Mouse (Mus musculus): ENCODE results near the gene Fchsd2. TPM values are rescaled to one million over a fixed set of nuclear protein-coding genes. Genes with fewer than 3 reads are reported as not detected.
"Not testable (repeated sequence)": the region's sequence is repeated elsewhere in the genome, so short reads cannot be mapped to it uniquely, and the experiment has no call there.

Fchsd2 gene
- total and polyA plus RNA-seq, 3 experiments = 8.2 to 25.1 (median 15.3) TPM

DNA sequence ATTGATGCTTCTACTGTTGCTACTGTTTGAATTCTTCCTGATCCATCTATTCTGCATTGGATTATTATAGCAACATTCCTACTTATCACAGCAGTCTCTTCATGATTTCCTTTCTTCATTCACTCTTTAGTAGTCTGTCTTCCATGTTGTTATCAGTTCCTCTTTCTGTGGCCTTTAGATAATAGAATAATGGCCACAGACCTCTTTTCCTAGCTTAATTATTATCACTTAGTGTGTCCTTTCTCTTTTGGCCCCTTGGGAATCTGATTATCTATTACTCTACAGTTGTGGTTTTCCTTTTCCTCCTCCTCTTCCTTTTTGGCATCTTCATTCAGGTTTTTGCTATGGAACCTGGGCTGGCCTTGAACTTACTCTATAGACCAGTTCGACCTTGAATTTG, 21.7 kb downstream of the Fchsd2 start:
- DNase-seq = no peak

DNA sequence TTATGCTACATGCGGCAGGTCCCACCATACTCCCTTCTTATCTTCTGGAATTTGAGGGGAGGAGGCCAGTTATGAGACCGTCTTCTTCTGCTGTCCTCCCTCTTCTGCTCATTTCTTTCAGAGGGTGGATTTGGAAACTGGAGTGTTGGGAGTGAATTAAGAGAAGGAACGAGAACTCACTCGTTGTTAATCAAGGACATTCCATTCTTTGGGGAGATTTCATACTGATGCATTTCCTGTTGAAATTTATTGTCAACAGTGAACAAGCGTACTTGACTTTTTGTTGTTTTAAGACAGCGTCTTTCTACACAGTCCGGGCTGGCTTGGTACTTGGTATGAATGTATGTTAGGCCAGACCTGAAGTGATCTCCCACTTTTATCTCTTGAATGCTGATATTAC, 26.7 kb downstream of the Fchsd2 start:
- DNase-seq = no peak

DNA sequence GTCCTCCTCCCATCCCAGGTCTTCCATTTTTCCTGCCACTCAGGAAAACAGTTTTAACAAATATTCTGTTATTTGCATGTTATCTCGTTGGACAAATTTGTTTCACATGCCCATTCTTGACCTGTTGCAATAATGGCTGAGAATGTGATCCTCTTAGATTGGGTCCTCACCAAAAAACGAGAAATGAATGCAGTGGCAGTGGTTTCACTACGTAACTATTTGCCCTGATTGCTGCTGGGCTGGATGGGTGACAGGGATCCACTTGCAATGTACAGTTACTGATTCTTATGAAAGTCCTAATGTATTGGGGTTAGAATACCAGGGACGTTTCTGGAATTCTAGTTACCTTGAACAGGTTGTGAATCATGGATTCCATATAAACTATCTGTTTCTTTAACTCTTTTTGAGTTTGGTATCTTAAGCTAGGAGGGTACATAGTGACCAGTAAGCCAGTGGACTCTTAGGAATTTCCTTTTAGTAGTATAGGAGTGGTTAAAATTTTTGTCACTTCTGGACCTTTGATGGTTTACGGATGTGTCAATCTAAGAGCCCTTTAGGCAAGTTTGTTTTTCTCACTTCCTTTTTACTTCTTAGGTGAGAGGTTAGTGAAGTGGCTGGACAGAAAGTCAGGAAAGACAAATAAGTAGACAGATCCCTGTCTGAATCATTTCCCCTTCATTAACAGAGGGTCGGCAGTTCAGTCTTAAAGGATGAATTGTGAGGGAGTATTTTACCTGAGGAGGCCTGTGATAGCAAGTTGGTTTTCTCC, 31.1 kb downstream of the Fchsd2 start:
- no peak for DNase-seq

DNA sequence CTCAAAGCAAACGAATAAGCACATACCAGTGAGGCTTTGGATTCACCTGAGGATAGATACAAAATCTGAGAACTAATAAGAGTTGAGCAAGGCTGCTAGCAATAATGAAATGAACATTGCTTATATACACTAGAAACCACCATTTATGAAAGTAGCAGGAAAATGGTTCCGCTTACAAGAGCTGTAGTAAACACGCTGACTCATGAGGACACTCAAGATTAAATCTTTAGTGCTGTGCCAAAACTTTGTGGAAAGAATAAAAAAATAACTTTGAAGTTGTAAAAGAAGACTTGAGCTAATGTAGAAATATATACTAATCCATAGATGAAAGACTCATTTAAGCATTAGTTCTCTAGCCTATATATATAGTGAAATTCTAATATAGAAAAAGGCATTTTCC, 35.1 kb downstream of the Fchsd2 start:
- DNase-seq = no peak

DNA sequence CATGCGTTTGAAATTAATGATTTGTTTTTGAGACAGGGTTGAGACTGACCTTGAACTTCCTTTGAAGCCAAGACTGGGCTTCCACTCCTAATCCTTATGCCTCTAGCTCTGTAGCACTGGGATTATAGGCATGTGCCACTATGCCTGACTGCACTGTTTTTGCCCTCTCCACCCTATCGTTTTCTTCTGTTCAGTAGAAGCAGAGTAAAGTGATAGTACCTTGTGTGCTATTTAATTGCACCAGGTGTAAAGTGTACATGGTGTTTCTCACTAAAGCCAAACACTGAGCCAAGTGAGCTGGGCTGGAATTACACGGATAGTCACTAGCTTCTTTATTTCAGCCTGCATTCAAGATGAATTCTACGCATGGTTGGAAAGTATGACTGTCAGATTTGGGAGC, 35.9 kb downstream of the Fchsd2 start:
- no peak for DNase-seq

DNA sequence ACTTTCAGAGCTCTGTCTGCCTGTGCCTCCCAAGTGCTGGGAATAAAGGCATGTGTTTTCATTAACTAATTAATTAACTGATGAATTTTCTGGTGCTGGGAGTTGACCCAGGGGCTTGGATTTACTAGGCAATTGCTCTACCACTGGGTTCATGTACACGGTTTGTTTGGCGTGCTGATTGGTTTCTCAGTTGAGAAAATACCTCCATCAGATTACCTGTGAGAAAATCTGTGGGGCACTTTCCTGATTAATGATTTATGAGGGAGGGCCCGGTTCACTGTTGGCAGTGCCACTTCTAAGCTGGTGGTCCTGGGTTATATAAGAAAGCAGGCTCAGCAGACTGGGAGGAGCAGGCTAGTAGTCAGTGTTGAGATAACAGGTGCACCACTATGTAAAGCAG, 38.0 kb downstream of the Fchsd2 start:
- no peak for DNase-seq

DNA sequence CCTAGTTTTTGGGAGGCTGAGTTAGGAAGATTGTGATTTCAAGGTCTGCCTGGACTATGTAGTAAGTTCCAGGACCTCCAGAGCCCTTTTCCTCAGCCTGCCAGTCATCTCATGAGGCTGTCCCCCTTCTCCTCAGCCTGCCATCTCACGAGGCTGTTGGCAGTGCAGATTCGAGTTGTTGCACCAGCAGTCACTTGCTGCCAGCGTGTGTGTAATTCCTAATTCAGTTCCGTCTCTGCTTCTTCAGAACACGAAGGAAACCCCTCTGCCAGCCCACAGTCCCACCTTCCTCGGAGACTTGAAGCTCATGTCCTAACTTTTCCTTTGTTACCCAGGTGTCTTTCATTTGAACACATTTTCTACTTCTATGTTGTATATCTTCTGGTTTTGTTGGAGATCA, 38.6 kb downstream of the Fchsd2 start:
- no peak for DNase-seq

DNA sequence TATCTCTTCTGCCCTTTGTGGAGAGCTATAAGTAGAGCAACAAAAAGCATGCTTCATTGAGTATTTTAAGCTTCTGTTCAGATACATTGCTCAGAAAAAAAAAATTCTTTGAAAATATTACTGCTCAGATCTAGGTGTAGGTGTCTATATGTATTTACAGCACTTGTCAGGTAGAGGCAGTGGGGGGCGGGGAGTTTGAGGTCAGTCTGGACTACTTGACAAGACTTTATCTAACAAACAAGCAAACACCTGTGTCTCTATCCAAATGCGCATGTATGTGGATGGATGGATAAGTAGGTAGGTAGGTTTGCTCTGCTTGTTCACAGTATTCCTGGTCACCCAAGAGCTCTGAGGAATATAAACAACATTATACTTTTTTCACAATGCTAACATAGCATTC, 40.9 kb downstream of the Fchsd2 start:
- DNase-seq = no peak

DNA sequence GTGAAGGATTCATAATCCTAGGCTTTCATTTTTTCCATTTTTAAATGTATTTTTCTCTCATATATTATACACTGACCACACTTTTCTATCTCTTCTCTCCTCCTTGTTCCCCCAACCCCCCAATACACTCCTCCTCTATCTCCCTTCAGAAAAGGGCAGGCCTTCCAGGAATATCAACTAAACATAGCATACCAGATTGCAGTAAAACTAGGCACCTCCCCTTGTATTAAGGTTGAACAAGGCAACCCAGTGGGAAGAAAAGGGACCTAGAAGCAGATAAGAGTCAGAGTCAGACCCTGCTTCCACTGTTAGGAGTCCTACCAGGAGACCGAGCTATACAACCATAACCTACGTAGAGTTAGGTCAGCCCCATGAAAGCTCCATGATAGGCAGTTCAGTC, 41.5 kb downstream of the Fchsd2 start:
- DNase-seq = no peak

DNA sequence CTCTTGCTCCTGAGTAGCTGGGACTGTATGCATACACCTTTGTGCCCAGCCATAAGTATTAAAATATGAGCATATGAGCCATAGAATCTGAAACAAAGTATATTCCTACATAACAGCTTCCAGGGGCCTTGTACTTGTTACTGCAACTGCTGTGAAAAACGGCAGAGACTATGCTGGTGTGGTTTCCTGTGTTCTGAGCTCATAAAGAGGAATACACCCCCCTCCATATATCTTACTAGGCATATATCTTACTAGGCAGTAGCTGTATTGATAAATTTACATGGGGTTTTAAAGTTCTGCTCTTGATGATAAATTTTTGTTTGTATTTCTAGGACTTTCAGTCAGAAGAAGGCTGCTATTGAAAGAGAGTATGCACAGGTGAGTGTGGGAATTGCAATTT, 46.2 kb downstream of the Fchsd2 start:
- no peak for DNase-seq

DNA sequence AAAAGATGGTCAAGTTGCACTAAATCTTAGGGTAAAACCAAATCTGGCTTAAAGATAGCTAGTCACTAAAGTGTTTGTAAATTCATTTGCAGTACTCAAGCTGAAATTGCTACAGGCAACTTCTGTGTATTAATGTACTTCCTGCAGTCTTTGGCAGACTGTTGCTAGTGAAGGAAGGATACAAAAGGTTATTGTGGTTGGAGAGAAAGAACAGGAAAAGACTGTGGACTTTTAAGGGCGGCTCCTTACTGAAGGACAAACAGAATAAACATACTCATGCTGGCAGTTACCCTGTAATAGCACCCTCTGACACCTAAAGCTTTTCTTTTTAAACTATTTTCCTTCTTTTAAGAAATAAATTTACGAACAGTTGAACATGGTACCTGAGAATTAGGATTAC, 50.2 kb downstream of the Fchsd2 start:
- no peak for DNase-seq

DNA sequence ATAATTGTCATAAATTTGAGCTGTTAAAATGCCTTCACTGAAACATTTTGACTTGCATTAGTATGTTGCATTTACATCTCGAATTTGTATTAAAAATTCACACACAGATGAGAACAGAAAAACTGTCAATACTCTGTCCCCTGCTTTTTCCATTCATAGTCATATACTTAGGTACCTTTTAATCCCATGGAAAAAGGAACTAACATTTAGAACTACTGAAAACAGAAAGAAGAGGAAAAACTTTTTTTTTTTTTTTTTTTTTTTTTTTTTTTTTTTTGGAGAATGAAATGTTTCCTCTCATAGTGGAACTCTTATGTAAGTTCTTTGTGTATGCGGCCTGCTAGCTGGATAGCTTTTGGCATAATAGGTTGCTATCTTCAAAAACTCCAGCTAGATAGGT, 51.6 kb downstream of the Fchsd2 start:
- DNase-seq = no peak

DNA sequence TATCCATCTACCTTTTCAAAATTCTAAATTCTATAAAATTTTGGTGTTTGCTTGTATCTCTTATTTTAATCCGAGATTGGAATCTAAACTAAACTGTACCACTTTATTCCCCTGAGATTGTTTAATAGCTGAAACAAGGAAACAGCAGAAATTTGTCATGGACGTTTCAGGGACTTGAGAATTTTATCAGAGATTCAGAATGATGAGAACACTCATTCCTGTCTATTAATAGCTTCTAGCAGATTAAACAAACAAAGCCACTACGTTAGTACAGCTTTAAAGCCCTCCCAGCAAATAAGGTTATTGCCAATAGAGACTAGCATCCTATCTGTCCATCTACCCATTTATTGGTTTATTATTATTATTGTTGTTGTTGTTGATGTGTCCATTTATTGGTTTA, 56.4 kb downstream of the Fchsd2 start:
- no peak for DNase-seq

DNA sequence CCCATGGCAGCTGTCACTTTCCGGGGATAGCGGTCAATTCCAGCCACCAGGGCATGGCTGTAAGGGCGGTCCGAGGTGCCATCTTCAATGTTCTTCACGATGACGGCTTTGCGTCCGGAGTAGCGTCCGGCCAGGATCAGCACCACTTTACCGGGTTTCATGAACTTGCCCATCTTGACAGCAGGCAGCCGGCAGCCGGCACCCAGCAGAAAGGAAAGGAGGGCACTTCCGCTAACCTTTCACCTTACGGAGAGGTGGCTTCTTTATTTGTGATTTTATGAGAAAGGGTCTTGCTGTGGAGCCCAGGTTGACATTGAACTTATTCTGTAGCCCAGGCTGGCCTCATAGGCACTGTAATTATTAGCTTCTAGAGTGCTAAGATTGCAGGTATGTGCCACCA, 62.2 kb downstream of the Fchsd2 start:
- not testable (repeated sequence) for DNase-seq

DNA sequence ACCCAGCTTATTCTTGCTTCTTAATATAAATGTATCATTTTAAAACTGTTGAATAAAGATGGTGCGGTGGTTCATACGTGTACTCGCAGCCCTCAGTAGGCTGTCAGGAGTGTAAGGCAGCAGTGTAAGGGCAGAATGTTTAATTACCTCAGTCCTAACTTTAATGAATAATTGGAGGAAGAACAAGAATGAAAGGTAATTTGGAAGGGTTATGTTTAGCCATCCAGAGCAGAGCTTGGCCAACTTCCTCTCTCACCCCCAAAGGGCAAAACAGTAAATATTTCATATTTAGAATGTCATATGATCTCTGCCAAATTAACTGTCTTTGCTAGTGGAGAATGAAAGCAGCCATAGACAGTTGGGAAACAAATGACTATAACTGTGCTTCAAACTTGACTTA, 62.6 kb downstream of the Fchsd2 start:
- no peak for DNase-seq

DNA sequence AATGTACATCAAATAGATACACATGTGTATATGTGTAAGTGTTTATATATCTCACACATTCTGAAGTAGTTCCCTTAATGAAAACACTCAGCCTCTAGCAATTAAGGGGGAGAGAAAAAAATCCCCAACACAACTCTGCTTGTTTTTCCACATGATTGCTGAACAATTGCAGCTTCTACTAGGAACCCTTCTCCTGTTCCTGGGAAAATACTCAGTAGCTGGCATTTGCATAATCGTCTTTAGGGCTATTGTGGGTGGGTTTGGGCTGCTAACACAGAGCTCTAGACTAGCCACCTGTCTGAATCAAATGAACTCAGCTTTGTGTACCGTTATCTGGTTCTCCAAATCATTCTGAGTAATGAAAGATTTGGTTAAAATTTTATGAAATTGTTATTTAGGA, 67.6 kb downstream of the Fchsd2 start:
- DNase-seq = no peak

DNA sequence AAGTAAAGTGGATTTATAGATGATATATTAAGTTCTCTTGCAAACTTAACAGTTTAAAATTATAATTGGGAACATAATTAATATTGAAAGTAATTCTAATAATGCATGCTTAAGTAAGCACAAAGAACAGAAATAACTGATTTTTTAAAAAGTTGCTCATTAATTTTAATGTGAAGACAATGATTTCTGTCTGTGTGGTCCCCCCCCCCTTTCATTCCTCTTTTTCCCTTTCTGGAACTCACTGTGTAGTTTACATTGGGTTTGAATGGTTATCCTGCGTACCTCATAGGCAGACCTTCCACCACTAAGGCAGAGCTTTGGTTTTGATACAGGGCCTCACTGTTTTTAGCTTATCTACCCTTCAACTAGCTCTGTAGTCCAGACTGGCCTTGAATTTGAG, 70.1 kb downstream of the Fchsd2 start:
- DNase-seq = no peak

DNA sequence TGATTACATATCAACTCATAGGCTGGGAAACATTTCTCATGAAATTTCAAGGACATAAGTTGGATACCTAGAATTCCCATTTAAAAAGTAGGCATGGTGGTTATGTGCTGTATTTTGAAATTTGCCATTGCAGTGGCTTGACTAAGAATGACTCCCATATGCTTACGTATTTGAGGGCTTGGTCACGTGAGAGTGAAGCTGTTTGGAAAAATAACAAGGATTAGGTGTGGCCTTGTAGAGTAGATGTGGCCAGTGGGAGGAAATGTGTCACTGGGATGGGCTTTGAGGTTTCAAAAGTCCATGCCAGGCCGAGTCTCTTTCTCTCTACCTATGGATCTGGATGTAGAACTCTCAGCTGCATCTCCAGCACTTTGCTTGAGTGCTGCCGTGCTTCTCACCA, 71.2 kb downstream of the Fchsd2 start:
- DNase-seq = no peak

DNA sequence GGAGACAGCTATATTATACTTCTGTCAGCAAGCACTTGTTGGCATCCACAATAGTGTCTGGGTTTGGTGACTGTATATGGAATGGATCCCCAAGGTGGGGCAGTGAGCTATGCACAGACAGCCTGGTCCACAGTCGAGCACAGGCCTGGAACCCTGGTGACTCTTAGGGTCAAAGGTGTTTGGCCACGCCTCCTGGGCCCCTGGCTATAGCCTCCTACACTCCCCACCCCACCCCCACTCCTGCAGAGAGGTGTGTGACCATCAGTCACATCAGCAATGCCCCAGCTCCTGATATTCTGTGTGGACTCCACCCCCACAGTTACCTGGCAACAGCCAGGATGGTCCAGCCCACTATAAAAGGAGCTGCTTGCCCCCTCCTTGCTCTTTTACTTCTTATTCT, 73.9 kb downstream of the Fchsd2 start:
- DNase-seq = no peak

DNA sequence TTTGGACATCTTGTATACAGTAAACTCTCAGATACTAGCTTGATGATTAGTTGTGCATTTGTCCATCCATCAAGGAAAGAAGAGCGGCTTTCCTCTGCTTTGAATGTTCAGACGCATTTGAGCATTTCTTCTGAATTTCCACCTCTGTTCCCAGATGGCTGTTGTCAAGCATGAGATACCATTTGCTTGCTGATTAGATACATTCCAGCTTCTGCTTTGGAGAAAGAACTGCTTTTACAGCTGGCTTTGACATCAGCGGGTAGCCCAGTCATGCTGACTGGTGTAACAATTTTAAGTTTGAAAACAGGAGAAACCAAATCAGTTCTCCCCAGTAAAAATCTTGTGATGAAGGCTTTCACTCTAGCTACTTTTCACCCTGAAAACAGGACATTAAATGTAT, 77.8 kb downstream of the Fchsd2 start:
- no peak for DNase-seq

DNA sequence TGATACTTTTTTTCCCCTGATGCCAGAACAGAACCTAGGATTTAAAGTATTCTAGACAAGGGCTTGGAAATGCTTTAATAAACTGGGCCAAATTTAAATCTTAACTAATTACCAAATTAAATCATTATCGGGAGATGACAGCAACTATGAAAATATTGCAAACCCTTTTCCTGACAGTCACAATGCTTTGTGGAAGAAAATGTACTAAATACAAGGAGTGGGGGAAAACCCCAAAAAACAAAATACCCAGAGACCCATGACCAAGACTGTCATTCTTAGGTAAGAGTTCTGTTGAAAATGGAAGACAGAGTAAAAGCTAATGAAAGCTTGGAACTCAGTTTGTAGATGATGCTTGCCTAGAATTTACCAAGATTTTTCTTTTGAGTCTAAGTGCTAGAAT, 78.3 kb downstream of the Fchsd2 start:
- DNase-seq = no peak

DNA sequence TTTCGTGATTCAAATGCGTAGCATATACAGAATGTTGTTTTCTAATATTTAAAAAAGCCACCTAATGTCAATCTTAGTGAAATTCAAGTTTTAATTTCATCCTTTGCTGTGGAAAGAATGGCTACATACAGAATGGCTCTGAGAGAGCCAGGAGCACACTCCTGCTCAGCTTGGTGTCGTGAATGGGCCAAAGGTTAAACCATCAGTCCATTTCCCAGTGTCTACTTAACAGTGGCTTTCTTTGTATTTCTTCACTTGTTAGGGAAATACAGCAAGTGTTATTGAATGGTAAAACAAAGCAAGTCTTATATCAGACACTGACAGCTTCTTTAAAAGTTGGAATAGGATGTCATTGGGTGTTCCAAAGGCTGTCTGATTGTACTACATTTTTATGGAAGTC, 80.7 kb downstream of the Fchsd2 start:
- no peak for DNase-seq

DNA sequence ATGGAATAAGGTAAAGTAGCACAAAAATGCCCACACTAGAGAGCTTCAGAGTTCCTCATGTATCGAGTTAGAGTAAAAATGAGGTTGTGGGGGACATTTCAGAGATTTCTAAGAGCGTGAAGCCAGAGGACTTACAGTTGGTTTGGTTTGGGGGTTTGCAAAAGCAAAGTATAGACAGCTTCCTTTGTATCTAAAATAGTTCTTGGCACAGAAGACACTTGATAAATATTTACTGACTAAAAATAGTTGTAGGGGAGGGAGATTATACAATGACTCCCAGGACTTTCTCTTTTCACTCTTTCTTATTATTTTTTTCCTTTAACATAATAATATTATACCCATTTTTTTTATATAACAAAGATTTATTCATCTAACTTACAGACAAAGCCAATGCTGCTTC, 86.1 kb downstream of the Fchsd2 start:
- no peak for DNase-seq

DNA sequence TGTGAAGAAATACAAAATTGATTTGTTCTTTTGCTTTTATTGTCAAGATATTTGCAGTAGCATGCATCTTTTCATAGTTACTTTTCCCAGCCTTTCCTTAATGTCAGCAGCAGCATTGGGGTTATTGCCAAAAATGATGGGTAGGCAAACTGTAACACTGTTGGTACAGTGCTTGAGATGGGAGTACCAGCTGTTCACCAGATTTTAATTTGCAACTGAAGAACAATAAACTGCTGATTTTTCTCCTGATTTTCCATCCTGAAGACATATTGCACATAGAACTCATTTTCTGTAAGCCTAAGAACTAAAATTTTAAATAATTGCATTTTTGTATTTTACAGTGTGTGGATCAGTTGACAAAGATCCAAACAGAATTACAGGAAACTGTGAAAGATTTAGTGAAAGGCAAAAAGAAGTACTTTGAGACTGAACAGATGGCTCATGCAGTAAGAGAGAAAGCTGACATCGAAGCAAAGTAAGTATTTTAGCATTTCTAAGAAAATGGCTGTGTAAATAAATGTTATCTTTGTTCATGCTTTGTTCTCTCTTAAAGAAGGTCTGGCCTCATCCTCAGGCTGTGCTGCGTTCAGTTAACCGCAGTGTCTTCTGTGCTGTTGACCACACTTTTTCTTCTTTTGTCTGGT, 98.8 kb downstream of the Fchsd2 start:
- no peak for DNase-seq

Data from adrenal gland, adult 2 months (tissue).